In genomic region chr8:83594167-83595049, GRCm38 (mm10) we compare ENCODE assay signal across 8 mouse cellular contexts. TPM values are rescaled to one million over a fixed set of nuclear protein-coding genes. Genes with fewer than 3 reads are reported as not detected.
DNase-seq lines count a peak whose midpoint lies in the region; ATAC-seq and TF ChIP-seq lines count a peak whose summit lies in the region.

No protein-coding gene starts in this region.

- TF ChIP-seq POLR2A in brain, embryonic 14.5 days (IDR thresholded peaks at IDR 0.05; ENCODE audit: borderline replicate concordance, extremely low read depth, insufficient read depth, insufficient read length, poor library complexity, severe bottlenecking), result peak; percentile 70; the same call in 1 of the 2 replicates

- H3K79me2 ChIP-seq in C2C12 (ENCODE audit: control insufficient read depth, insufficient read depth), result peaks cover 46% of the 10 kb centered on the region

- peak overlapping the region; percentile 86 for H3K4me2 ChIP-seq in heart, embryonic 12.5 days
- H3K4me2 ChIP-seq in kidney, postnatal 0 days (ENCODE audit: low read length), result peak overlapping the region; percentile 73
- H3K4me2 ChIP-seq in liver, embryonic 11.5 days, result peak overlapping the region; percentile 78
- H3K4me2 ChIP-seq in stomach, embryonic 14.5 days (replicated peaks; ENCODE audit: low read depth, low read length), result peak overlapping the region; percentile 73

- peak overlapping the region; percentile 57 for H3K4me3 ChIP-seq in C2C12 (ENCODE audit: insufficient read depth, poor library complexity, severe bottlenecking)
- H3K4me3 ChIP-seq in erythroblast, embryonic 14.5 days (replicated peaks), result peak overlapping the region; percentile 97
- peak overlapping the region; percentile 92 for H3K4me3 ChIP-seq in heart, embryonic 12.5 days
- H3K4me3 ChIP-seq in kidney, postnatal 0 days (replicated peaks; ENCODE audit: low read depth, low read length), result peak overlapping the region; percentile 68
- H3K4me3 ChIP-seq in liver, embryonic 11.5 days (ENCODE audit: low read depth, low read length), result peak overlapping the region; percentile 90
- peak overlapping the region; percentile 97 for H3K4me3 ChIP-seq in stomach, embryonic 14.5 days (ENCODE audit: low read depth, low read length)

- peak overlapping the region; percentile 94 for H3K9ac ChIP-seq in heart, embryonic 12.5 days
- peak overlapping the region; percentile 69 for H3K9ac ChIP-seq in kidney, postnatal 0 days (ENCODE audit: low read depth, low read length)
- H3K9ac ChIP-seq in liver, embryonic 11.5 days (ENCODE audit: low read depth, low read length), result peak overlapping the region; percentile 92
- peak overlapping the region; percentile 62 for H3K9ac ChIP-seq in stomach, embryonic 14.5 days (replicated peaks; ENCODE audit: low read depth, low read length)

- no peaks in the 10 kb centered on the region for H3K36me3 ChIP-seq in C2C12 (ENCODE audit: control insufficient read depth, insufficient read depth)
- peaks cover 24% of the 10 kb centered on the region for H3K36me3 ChIP-seq in erythroblast, embryonic 14.5 days (ENCODE audit: control insufficient read depth)
- peaks cover 15% of the 10 kb centered on the region; the same call in 1 of the 2 replicates for H3K36me3 ChIP-seq in heart, embryonic 12.5 days
- no peaks in the 10 kb centered on the region for H3K36me3 ChIP-seq in kidney, postnatal 0 days (ENCODE audit: insufficient read depth, low read length)
- H3K36me3 ChIP-seq in liver, embryonic 11.5 days (ENCODE audit: control insufficient read depth, insufficient read depth, low read length), result 0 out of 2 replicates have a peak, but pooled peaks cover under 1% of the 10 kb centered on the region
- H3K36me3 ChIP-seq in stomach, embryonic 14.5 days (ENCODE audit: control insufficient read depth, insufficient read depth, low read length), result peaks cover 7% of the 10 kb centered on the region; the same call in 1 of the 2 replicates

- H3K79me3 ChIP-seq in C2C12 (ENCODE audit: low read depth), result peaks cover 28% of the 10 kb centered on the region

- peak overlapping the region; percentile 61 for H3ac ChIP-seq in C2C12 (ENCODE audit: control insufficient read depth, insufficient read length, low read depth)

- H3K27me3 ChIP-seq in C2C12 (ENCODE audit: control insufficient read depth, insufficient read depth, insufficient read length), result no peaks in the 10 kb centered on the region
- H3K27me3 ChIP-seq in erythroblast, embryonic 14.5 days (ENCODE audit: control insufficient read depth), result no peaks in the 10 kb centered on the region
- H3K27me3 ChIP-seq in heart, embryonic 12.5 days (replicated peaks), result no peaks in the 10 kb centered on the region
- H3K27me3 ChIP-seq in kidney, postnatal 0 days (ENCODE audit: insufficient read depth, low read length), result no peaks in the 10 kb centered on the region
- H3K27me3 ChIP-seq in liver, embryonic 11.5 days (replicated peaks; ENCODE audit: control insufficient read depth, insufficient read depth, low read length), result no peaks in the 10 kb centered on the region
- H3K27me3 ChIP-seq in stomach, embryonic 14.5 days (ENCODE audit: control insufficient read depth, insufficient read depth, low read length), result no peaks in the 10 kb centered on the region

- DNase-seq in brain, embryonic 14.5 days (ENCODE audit: low read depth), result peak; percentile 100
- DNase-seq in kidney, postnatal 0 days (ENCODE audit: low spot score), result peak; percentile 99
- peak; percentile 99 for DNase-seq in liver, embryonic 11.5 days (ENCODE audit: low spot score)
- peak; percentile 98 for DNase-seq in naive thymus-derived CD4-positive, alpha-beta T cell, adult 2 months (ENCODE audit: low read depth)

- under 1% methylated on average over 43 of the region's 43 CpGs for WGBS in heart, embryonic 12.5 days
- under 1% methylated on average over 43 of the region's 43 CpGs for WGBS in kidney, postnatal 0 days
- under 1% methylated on average over 43 of the region's 43 CpGs for WGBS in liver, embryonic 11.5 days
- WGBS in stomach, embryonic 14.5 days, result under 1% methylated on average over 43 of the region's 43 CpGs

- no peaks in the 10 kb centered on the region for H3K9me3 ChIP-seq in erythroblast, embryonic 14.5 days (ENCODE audit: control insufficient read depth, low read length)
- H3K9me3 ChIP-seq in heart, embryonic 12.5 days (replicated peaks), result no peaks in the 10 kb centered on the region
- no peaks in the 10 kb centered on the region for H3K9me3 ChIP-seq in kidney, postnatal 0 days (replicated peaks; ENCODE audit: low read length)
- no peaks in the 10 kb centered on the region for H3K9me3 ChIP-seq in liver, embryonic 11.5 days (ENCODE audit: control insufficient read depth, low read length)
- no peaks in the 10 kb centered on the region for H3K9me3 ChIP-seq in stomach, embryonic 14.5 days (ENCODE audit: control insufficient read depth, low read depth, low read length)

- peak; percentile 99 for ATAC-seq in heart, embryonic 12.5 days (ENCODE audit: insufficient number of reproducible peaks, low FRiP score)
- peak; percentile 99 for ATAC-seq in kidney, postnatal 0 days (replicated peaks; ENCODE audit: low FRiP score, low read depth)
- peak; percentile 98 for ATAC-seq in liver, embryonic 11.5 days (replicated peaks; ENCODE audit: low FRiP score)
- ATAC-seq in stomach, embryonic 14.5 days (ENCODE audit: insufficient number of reproducible peaks, insufficient read depth, low FRiP score, low read depth), result peak; percentile 99

- peaks cover 50% of the 10 kb centered on the region for H3K4me1 ChIP-seq in erythroblast, embryonic 14.5 days (ENCODE audit: control insufficient read depth)
- H3K4me1 ChIP-seq in heart, embryonic 12.5 days (replicated peaks), result peaks cover 25% of the 10 kb centered on the region
- H3K4me1 ChIP-seq in kidney, postnatal 0 days (replicated peaks; ENCODE audit: insufficient read depth, low read length), result peaks cover 10% of the 10 kb centered on the region; the same call in 1 of the 2 replicates
- H3K4me1 ChIP-seq in liver, embryonic 11.5 days (replicated peaks; ENCODE audit: control insufficient read depth, insufficient read depth, low read length), result peaks cover 19% of the 10 kb centered on the region
- peaks cover 16% of the 10 kb centered on the region; the same call in 1 of the 2 replicates for H3K4me1 ChIP-seq in stomach, embryonic 14.5 days (ENCODE audit: control insufficient read depth, insufficient read depth, low read length)

- TF ChIP-seq CTCF in C2C12 (IDR thresholded peaks at IDR 0.05; ENCODE audit: control insufficient read depth, insufficient read depth, insufficient read length), result no peak
- TF ChIP-seq CTCF in brain, embryonic 14.5 days (IDR thresholded peaks at IDR 0.05; ENCODE audit: borderline replicate concordance, extremely low read depth, insufficient read depth, insufficient read length), result no peak
- no peak for TF ChIP-seq CTCF in kidney, postnatal 0 days (IDR thresholded peaks at IDR 0.05; ENCODE audit: low read depth)

- peak overlapping the region; percentile 93 for H3K27ac ChIP-seq in heart, embryonic 12.5 days (ENCODE audit: poor library complexity, severe bottlenecking)
- peak overlapping the region; percentile 89 for H3K27ac ChIP-seq in kidney, postnatal 0 days
- H3K27ac ChIP-seq in liver, embryonic 11.5 days (ENCODE audit: low read depth, low read length), result peak overlapping the region; percentile 90
- peak overlapping the region; percentile 87 for H3K27ac ChIP-seq in stomach, embryonic 14.5 days (ENCODE audit: low read length)

RNA-seq across cellular contexts. Expression of gene Tecr, which starts 13.4 kb away (rescaled TPM):
- 193 TPM for polyA plus RNA-seq in C2C12 (2012; fragmentation: generic; extraction: Trizol)
- 913 and 1,191 TPM in 2 replicates for polyA plus RNA-seq in brain, embryonic 14.5 days (2012; rRNA removed)
- 33.6 and 58.0 TPM in 2 replicates for polyA plus RNA-seq in erythroblast, embryonic 14.5 days (2012)
- 445 and 456 TPM in 2 replicates for polyA plus RNA-seq in heart, embryonic 12.5 days (2016; fragmentation: Nextera tagmentation; extraction: Ambion mirVana)
- polyA plus RNA-seq in kidney, postnatal 0 days (2015; fragmentation: Nextera tagmentation; extraction: Ambion mirVana), result 560 and 574 TPM in 2 replicates
- polyA plus RNA-seq in liver, embryonic 11.5 days (2014; fragmentation: Nextera tagmentation; extraction: Ambion mirVana), result 468 and 475 TPM in 2 replicates
- polyA plus RNA-seq in stomach, embryonic 14.5 days (2014; fragmentation: Nextera tagmentation; extraction: Ambion mirVana), result 629 and 635 TPM in 2 replicates

RNA-seq across cellular contexts. Expression of gene Dnajb1, which starts 13.6 kb away (rescaled TPM):
- polyA plus RNA-seq in C2C12 (2012; fragmentation: generic; extraction: Trizol), result 41.0 TPM
- 35.1 and 38.0 TPM in 2 replicates for polyA plus RNA-seq in brain, embryonic 14.5 days (2012; rRNA removed)
- polyA plus RNA-seq in erythroblast, embryonic 14.5 days (2012), result 20.5 and 20.7 TPM in 2 replicates
- polyA plus RNA-seq in heart, embryonic 12.5 days (2016; fragmentation: Nextera tagmentation; extraction: Ambion mirVana), result 45.1 and 47.4 TPM in 2 replicates
- polyA plus RNA-seq in kidney, postnatal 0 days (2015; fragmentation: Nextera tagmentation; extraction: Ambion mirVana), result 30.2 and 35.3 TPM in 2 replicates
- polyA plus RNA-seq in liver, embryonic 11.5 days (2014; fragmentation: Nextera tagmentation; extraction: Ambion mirVana), result 75.9 and 77.1 TPM in 2 replicates
- 59.5 and 59.6 TPM in 2 replicates for polyA plus RNA-seq in stomach, embryonic 14.5 days (2014; fragmentation: Nextera tagmentation; extraction: Ambion mirVana)

RNA-seq across cellular contexts. Expression of gene Ndufb7, which starts 27.9 kb away (rescaled TPM):
- polyA plus RNA-seq in C2C12 (2012; fragmentation: generic; extraction: Trizol), result 302 TPM
- polyA plus RNA-seq in brain, embryonic 14.5 days (2012; rRNA removed), result 294 and 383 TPM in 2 replicates
- polyA plus RNA-seq in erythroblast, embryonic 14.5 days (2012), result 76.6 and 87.5 TPM in 2 replicates
- polyA plus RNA-seq in heart, embryonic 12.5 days (2016; fragmentation: Nextera tagmentation; extraction: Ambion mirVana), result 547 and 555 TPM in 2 replicates
- 502 and 515 TPM in 2 replicates for polyA plus RNA-seq in kidney, postnatal 0 days (2015; fragmentation: Nextera tagmentation; extraction: Ambion mirVana)
- 321 and 354 TPM in 2 replicates for polyA plus RNA-seq in liver, embryonic 11.5 days (2014; fragmentation: Nextera tagmentation; extraction: Ambion mirVana)
- polyA plus RNA-seq in stomach, embryonic 14.5 days (2014; fragmentation: Nextera tagmentation; extraction: Ambion mirVana), result 325 and 345 TPM in 2 replicates

RNA-seq across cellular contexts. Expression of gene Gipc1, which starts 58.1 kb away (rescaled TPM):
- 81.8 TPM for polyA plus RNA-seq in C2C12 (2012; fragmentation: generic; extraction: Trizol)
- 91.4 and 105 TPM in 2 replicates for polyA plus RNA-seq in brain, embryonic 14.5 days (2012; rRNA removed)
- 7.9 and 10.0 TPM in 2 replicates for polyA plus RNA-seq in erythroblast, embryonic 14.5 days (2012)
- polyA plus RNA-seq in heart, embryonic 12.5 days (2016; fragmentation: Nextera tagmentation; extraction: Ambion mirVana), result 175 and 180 TPM in 2 replicates
- 197 and 212 TPM in 2 replicates for polyA plus RNA-seq in kidney, postnatal 0 days (2015; fragmentation: Nextera tagmentation; extraction: Ambion mirVana)
- 113 and 114 TPM in 2 replicates for polyA plus RNA-seq in liver, embryonic 11.5 days (2014; fragmentation: Nextera tagmentation; extraction: Ambion mirVana)
- 180 and 185 TPM in 2 replicates for polyA plus RNA-seq in stomach, embryonic 14.5 days (2014; fragmentation: Nextera tagmentation; extraction: Ambion mirVana)

RNA-seq across cellular contexts. Expression of gene Olfr370, which starts 58.8 kb away (rescaled TPM):
- not detected for polyA plus RNA-seq in C2C12 (2012; fragmentation: generic; extraction: Trizol)
- 0.10 and 0.15 TPM in 2 replicates for polyA plus RNA-seq in brain, embryonic 14.5 days (2012; rRNA removed)
- not detected in 2 replicates for polyA plus RNA-seq in erythroblast, embryonic 14.5 days (2012)
- polyA plus RNA-seq in heart, embryonic 12.5 days (2016; fragmentation: Nextera tagmentation; extraction: Ambion mirVana), result not detected in 2 replicates
- polyA plus RNA-seq in kidney, postnatal 0 days (2015; fragmentation: Nextera tagmentation; extraction: Ambion mirVana), result not detected in 2 replicates
- not detected in 2 replicates for polyA plus RNA-seq in liver, embryonic 11.5 days (2014; fragmentation: Nextera tagmentation; extraction: Ambion mirVana)
- polyA plus RNA-seq in stomach, embryonic 14.5 days (2014; fragmentation: Nextera tagmentation; extraction: Ambion mirVana), result not detected in 2 replicates

Comparison
In these comparisons a context has a peak if more than half of its experiments do, and no peak if none do; other contexts are left out.
1. Peak in every context shown above with its lines: DNase-seq, ATAC-seq, H3K4me3 ChIP-seq and H3K27ac ChIP-seq.